Mouse (Mus musculus) kidney, embryonic 16.5 days (tissue): ENCODE results near the gene Epdr1. TPM values are rescaled to one million over a fixed set of nuclear protein-coding genes. Genes with fewer than 3 reads are reported as not detected.

ENCODE experiments used
- ATAC-seq: fragments of 200-750 bp; cut with Nextera tagmentation; 2 replicates; pipeline ENCODE4 v1.8.0; 2017; ENCODE audit warnings: moderate TSS enrichment; ENCODE audit not compliant: low FRiP score, low TSS enrichment
- H3K27ac ChIP-seq: fragments of 300-500 bp; sonication (generic); 2 replicates; pipeline ENCODE4 v1.5.1; 2014; ENCODE audit warnings: low read length
- H3K27me3 ChIP-seq: fragments of 300-500 bp; sonication (generic); 2 replicates; pipeline ENCODE4 v1.6.1; 2014; ENCODE audit warnings: low read length, control low read depth, mixed read lengths; ENCODE audit not compliant: insufficient read depth
- H3K36me3 ChIP-seq: fragments of 300-500 bp; sonication (generic); 2 replicates; pipeline ENCODE4 v1.6.1; 2014; ENCODE audit warnings: low read length, control low read depth, mixed read lengths; ENCODE audit not compliant: insufficient read depth
- H3K4me1 ChIP-seq: fragments of 300-500 bp; sonication (generic); 2 replicates; pipeline ENCODE4 v1.6.1; 2014; ENCODE audit warnings: low read length, control low read depth, mixed read lengths; ENCODE audit not compliant: insufficient read depth
- H3K4me2 ChIP-seq: fragments of 300-500 bp; sonication (generic); replicated peaks from 2 replicates; pipeline ENCODE4 v1.6.1; 2014; ENCODE audit warnings: low read depth, low read length
- H3K4me3 ChIP-seq: fragments of 300-500 bp; sonication (generic); 2 replicates; pipeline ENCODE4 v1.5.1; 2014; ENCODE audit warnings: mild to moderate bottlenecking, low read length
- H3K9ac ChIP-seq: fragments of 300-500 bp; sonication (generic); replicated peaks from 2 replicates; pipeline ENCODE4 v1.6.1; 2014; ENCODE audit warnings: low read length
- H3K9me3 ChIP-seq: fragments of 300-500 bp; sonication (generic); 2 replicates; pipeline ENCODE4 v1.6.1; 2016; ENCODE audit warnings: low read length, control low read depth
- WGBS: fragments of 180-500 bp; shearing (Covaris S2); extraction: QIAGEN DNeasy Blood & Tissue Kit; methylation state at CpG from one replicate; pipeline ENCODE4 v1.1.7; 2014; 5-methylcytosine and 5-hydroxymethylcytosine counted together
- polyA plus RNA-seq: library from polyadenylated mRNA; unstranded; fragments of >200 nt; fragmentation: Nextera tagmentation; extraction: Ambion mirVana; gene quantifications from 2 replicates; pipeline ENCODE4 v1.2.1, GENCODE M21; 2015

Gene Epdr1
- polyA plus RNA-seq = 24.3 and 26.2 TPM in 2 replicates

GRCm38 (mm10) chr13:19619216-19619927 is at the start of gene Epdr1:
Epdr1 (minus strand) TSS chr13:19619927.
- Histone ChIP-seq H3K36me3 (no peaks in the 10 kb centered on the region), H3K4me1 (0 out of 2 replicates have a peak, but pooled peaks cover 7% of the 10 kb centered on the region), H3K27ac (peak within 1 kb of the TSS; percentile 52), H3K27me3 (peaks cover 12% of the 10 kb centered on the region), H3K9me3 (no peaks in the 10 kb centered on the region), H3K4me3 (peak within 1 kb of the TSS; percentile 65), H3K4me2 (peak within 1 kb of the TSS; percentile 89), H3K9ac (peak within 1 kb of the TSS; percentile 82)
- WGBS = under 1% methylated on average over 45 of the region's 46 CpGs
- peak; percentile 91 for ATAC-seq

- WGBS = 73% methylated on average over 4 of the region's 4 CpGs
- Histone ChIP-seq H3K27ac (no peak overlapping the region), H3K9me3 (no peaks in the 10 kb centered on the region), H3K9ac (no peak overlapping the region), H3K36me3 (no peaks in the 10 kb centered on the region), H3K27me3 (no peaks in the 10 kb centered on the region), H3K4me1 (no peaks in the 10 kb centered on the region), H3K4me3 (no peak overlapping the region), H3K4me2 (no peak overlapping the region)
- ATAC-seq = no peak
Measured at GRCm38 (mm10) chr13:19668355-19669140, 48.8 kb upstream of the Epdr1 start.

GRCm38 (mm10) chr13:19652405-19652804 is 32.7 kb upstream of the Epdr1 start:
- H3K36me3 ChIP-seq = no peaks in the 10 kb centered on the region
- WGBS = 83% methylated on average over 2 of the region's 2 CpGs
- no peak overlapping the region for H3K27ac ChIP-seq
- no peak overlapping the region for H3K4me2 ChIP-seq
- H3K9ac ChIP-seq = no peak overlapping the region
- no peak overlapping the region for H3K4me3 ChIP-seq
- no peaks in the 10 kb centered on the region for H3K9me3 ChIP-seq
- H3K4me1 ChIP-seq = no peaks in the 10 kb centered on the region
- H3K27me3 ChIP-seq = no peaks in the 10 kb centered on the region
- ATAC-seq = no peak

- 86% methylated on average over 2 of the region's 2 CpGs for WGBS
- no peak overlapping the region for H3K9ac ChIP-seq
- H3K36me3 ChIP-seq = no peaks in the 10 kb centered on the region
- no peaks in the 10 kb centered on the region for H3K9me3 ChIP-seq
- no peak overlapping the region for H3K27ac ChIP-seq
- no peak overlapping the region for H3K4me2 ChIP-seq
- H3K4me1 ChIP-seq = no peaks in the 10 kb centered on the region
- no peaks in the 10 kb centered on the region for H3K27me3 ChIP-seq
- ATAC-seq = no peak
- H3K4me3 ChIP-seq = no peak overlapping the region
Measured at GRCm38 (mm10) chr13:19649824-19650223, 30.1 kb upstream of the Epdr1 start.

- Histone ChIP-seq H3K27me3 (no peaks in the 10 kb centered on the region), H3K4me2 (no peak overlapping the region), H3K36me3 (no peaks in the 10 kb centered on the region), H3K27ac (no peak overlapping the region), H3K9ac (no peak overlapping the region), H3K9me3 (no peaks in the 10 kb centered on the region), H3K4me1 (no peaks in the 10 kb centered on the region), H3K4me3 (no peak overlapping the region)
- ATAC-seq = no peak
- 79% methylated on average over 2 of the region's 2 CpGs for WGBS
Measured at GRCm38 (mm10) chr13:19644225-19644624, 24.5 kb upstream of the Epdr1 start.

GRCm38 (mm10) chr13:19643519-19643918 is 23.8 kb upstream of the Epdr1 start:
- ATAC-seq = no peak
- Histone ChIP-seq H3K4me1 (no peaks in the 10 kb centered on the region), H3K27ac (no peak overlapping the region), H3K4me2 (no peak overlapping the region), H3K27me3 (no peaks in the 10 kb centered on the region), H3K9me3 (no peaks in the 10 kb centered on the region), H3K9ac (no peak overlapping the region), H3K36me3 (no peaks in the 10 kb centered on the region), H3K4me3 (no peak overlapping the region)
- 54% methylated on average over 1 of the region's 1 CpGs for WGBS

GRCm38 (mm10) chr13:19640203-19640851 is 20.6 kb upstream of the Epdr1 start:
- ATAC-seq = no peak
- Histone ChIP-seq H3K27ac (no peak overlapping the region), H3K4me3 (no peak overlapping the region), H3K9ac (no peak overlapping the region), H3K4me1 (no peaks in the 10 kb centered on the region), H3K36me3 (no peaks in the 10 kb centered on the region), H3K4me2 (no peak overlapping the region), H3K27me3 (no peaks in the 10 kb centered on the region), H3K9me3 (no peaks in the 10 kb centered on the region)
- WGBS = 82% methylated on average over 2 of the region's 2 CpGs

GRCm38 (mm10) chr13:19636131-19636530 is 16.4 kb upstream of the Epdr1 start:
- H3K9me3 ChIP-seq = no peaks in the 10 kb centered on the region
- 72% methylated on average over 4 of the region's 4 CpGs for WGBS
- H3K27ac ChIP-seq = no peak overlapping the region
- no peaks in the 10 kb centered on the region for H3K4me1 ChIP-seq
- no peak; the same call in 1 of the 2 replicates for ATAC-seq
- H3K27me3 ChIP-seq = no peaks in the 10 kb centered on the region
- no peak overlapping the region for H3K9ac ChIP-seq
- H3K36me3 ChIP-seq = no peaks in the 10 kb centered on the region
- no peak overlapping the region for H3K4me2 ChIP-seq
- no peak overlapping the region for H3K4me3 ChIP-seq

- no peak for ATAC-seq
- WGBS = 90% methylated on average over 5 of the region's 5 CpGs
- Histone ChIP-seq H3K27me3 (no peaks in the 10 kb centered on the region), H3K27ac (no peak overlapping the region), H3K9me3 (no peaks in the 10 kb centered on the region), H3K36me3 (no peaks in the 10 kb centered on the region), H3K4me3 (no peak overlapping the region), H3K4me1 (no peaks in the 10 kb centered on the region), H3K4me2 (no peak overlapping the region), H3K9ac (no peak overlapping the region)
Measured at GRCm38 (mm10) chr13:19630768-19631709, 11.3 kb upstream of the Epdr1 start.
